Mouse (Mus musculus) induced T-regulatory cell, adult 2 months (primary cell): ENCODE measurements around the gene Nrxn2.

Source experiments
- DNase-seq: peaks from one replicate; pipeline ENCODE4 v3.0.0-alpha.2; 2012; ENCODE audit warnings: low read depth

Nrxn2 gene

GRCm38 (mm10) chr19:6452672-6453310 is 34.3 kb downstream of the Nrxn2 start:
- no peak for DNase-seq

- DNase-seq = no peak
Measured at GRCm38 (mm10) chr19:6453349-6453748, 34.8 kb downstream of the Nrxn2 start.

GRCm38 (mm10) chr19:6454041-6454720 is 35.6 kb downstream of the Nrxn2 start:
- no peak for DNase-seq

GRCm38 (mm10) chr19:6459504-6459903 is 41.0 kb downstream of the Nrxn2 start:
- no peak for DNase-seq

DNA sequence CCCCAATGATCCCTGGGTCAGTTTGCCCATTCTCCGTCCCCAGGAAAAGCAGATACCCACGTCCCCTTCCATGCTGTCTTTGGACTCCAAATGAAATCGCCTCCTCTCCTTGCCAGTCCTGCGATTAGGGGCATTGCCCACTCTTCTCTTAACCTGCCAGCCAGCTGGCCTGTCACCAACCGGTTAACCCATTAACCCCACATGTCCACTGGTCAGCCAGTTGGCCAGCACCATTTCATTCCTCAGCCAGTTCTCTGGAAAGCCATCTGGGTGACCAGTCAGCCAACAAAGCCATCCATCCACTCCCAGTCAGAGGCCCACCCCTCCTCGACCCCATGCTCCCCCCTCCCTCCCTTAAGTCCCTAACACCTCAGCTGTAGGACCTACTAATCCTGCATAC is 44.3 kb downstream of the Nrxn2 start:
- DNase-seq = no peak

DNA sequence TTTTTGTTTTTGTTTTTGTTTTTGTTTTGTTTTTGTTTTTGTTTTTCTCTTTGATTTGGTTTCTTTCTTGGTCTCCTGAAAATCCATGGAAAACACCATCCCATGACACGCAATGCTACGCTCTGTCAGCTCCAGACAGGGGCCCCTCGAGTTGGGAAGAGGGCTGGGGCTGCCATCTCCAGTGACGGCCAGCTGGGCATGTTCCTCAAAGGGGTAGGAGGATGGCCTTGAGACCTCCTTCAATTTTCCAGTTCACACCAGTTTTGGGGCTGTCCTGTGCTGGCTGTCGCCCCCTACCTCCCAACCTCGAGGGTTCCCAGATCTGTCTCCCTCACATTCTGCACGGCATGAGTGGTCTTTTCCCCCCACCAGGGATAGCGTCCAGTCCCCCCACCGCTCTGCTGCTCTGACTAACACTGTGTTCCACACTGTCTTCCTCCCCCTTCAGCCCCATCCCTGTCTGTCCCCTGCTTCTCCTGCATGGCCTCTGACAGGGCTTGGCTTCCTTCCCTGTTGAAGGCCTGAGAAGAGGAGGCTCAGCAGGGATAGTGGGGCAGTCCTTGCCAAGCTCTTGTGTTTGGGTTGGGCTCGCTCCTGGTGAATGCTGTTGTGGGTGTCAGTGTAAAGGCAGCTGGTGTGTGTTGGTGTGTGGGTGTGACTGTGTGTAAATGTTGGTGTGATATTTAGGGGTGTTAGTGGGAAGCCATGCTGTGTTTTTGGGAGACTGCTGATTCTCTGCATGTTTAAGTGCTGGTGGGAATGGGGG is 46.0 kb downstream of the Nrxn2 start:
- no peak for DNase-seq

DNA sequence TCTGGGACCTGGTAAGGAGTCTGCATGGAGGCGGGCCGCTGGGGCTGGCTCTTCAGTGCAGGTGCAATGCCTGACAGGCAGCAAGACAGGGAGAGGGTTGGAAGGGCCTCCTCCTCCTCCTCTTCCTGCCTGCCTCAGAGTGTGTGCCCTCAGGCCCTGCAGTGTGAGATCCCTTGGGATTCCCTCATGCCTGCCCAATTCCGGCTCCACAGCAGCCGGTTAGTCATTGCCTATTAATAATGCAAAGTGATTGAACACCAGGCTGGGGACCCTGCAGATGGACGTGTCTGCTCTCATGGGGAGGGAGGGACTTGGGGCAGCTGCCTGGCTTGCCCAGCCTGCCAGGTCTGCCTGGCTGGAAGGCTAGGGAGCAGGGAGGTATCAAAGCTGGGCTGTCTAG is 46.6 kb downstream of the Nrxn2 start:
- no peak for DNase-seq

GRCm38 (mm10) chr19:6466945-6467344 is 48.4 kb downstream of the Nrxn2 start:
- no peak for DNase-seq

GRCm38 (mm10) chr19:6467374-6467979 is 48.9 kb downstream of the Nrxn2 start:
- no peak for DNase-seq

DNA sequence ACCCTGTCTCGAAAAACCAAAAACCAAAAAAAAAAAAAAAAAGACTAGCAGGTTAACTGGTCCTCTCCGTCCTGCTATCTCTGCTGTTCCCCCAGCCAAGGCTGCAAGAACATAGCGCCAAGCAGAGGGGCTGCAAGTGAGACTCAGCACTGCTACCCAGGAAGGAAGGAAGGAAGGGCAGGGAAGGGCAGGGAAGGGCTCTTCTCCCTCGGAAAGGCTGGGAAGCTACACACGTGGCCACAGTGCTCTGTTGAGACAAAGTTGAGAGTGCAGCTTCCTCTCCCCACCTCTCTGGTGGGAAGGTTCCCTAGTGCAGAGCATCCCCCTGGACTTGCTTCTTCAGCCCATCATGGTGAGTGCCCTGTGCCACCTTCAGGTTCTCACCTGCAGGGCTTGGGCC is 53.1 kb downstream of the Nrxn2 start:
- DNase-seq = no peak

DNA sequence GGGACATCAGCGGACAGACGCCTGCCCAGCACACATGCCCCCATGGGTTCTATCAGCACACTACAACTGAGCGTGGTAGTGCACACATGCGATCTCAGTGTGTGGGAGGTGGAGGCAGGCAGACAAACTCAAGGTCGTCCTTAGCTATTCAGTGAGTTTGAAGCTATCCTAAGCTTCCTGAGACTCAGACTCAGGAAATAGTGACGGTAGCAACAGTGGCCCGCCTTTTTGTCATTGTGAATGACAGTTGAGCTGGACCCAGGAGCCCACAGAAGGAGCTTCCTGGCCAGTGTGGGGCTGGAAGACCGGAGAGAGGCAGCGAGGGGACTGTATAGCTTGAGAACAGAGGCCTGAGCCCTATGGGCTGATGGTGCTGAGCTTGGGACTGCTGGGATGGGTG is 54.3 kb downstream of the Nrxn2 start:
- DNase-seq = no peak

- DNase-seq = no peak
Measured at GRCm38 (mm10) chr19:6474706-6475105, 56.2 kb downstream of the Nrxn2 start.

DNA sequence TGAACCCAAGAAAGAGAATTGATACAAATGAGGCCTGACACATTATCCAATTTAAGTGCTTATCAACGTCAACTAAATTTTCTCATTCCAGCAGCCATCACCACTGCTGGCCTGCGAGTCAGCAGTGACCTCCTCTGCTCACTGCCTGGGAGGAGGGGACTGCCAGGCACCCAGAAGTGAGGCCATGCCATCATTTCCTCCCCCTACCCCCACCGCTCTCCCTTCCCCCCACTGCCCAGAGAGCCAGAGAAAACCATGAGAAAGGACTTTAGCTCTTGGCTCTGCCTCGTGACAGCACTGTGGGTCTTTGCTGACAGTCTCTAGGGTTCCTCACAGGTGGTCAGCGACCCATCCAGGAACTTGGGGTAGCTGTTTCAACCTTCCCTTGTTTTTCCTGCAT is 56.6 kb downstream of the Nrxn2 start:
- DNase-seq = no peak

- no peak for DNase-seq
Measured at GRCm38 (mm10) chr19:6477007-6477406, 58.5 kb downstream of the Nrxn2 start.

GRCm38 (mm10) chr19:6478566-6478965 is 60.0 kb downstream of the Nrxn2 start:
- DNase-seq = no peak

- DNase-seq = no peak
Measured at GRCm38 (mm10) chr19:6482886-6483285, 64.4 kb downstream of the Nrxn2 start.

DNA sequence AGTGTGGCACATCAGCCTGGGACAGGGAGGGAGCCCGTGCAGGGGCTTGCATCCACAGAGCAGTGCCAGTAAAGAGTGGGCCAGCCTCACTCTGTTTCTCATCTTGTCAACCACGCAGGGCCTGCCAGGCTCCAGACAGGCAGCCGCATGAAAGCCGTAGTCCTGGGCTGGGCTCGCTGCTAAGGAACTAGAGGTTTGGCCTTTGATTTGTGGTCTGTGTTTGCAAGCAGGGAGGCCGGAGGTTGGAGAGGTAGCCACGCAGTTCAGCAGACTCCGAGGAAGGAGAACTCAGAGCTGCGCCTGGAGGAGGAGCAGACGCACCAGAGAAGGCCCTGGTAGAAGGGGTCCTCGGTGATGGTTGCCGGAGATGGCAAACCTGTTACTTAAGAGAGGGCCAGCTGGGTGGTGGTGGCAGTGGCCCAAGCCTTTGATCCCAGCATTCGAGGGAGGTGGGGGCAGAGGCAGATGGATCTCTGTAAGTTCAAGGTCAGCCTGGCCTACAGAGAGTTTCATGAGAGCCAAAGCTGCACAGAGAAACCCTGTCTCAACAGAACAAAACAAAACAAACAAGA is 66.6 kb downstream of the Nrxn2 start:
- DNase-seq = no peak

GRCm38 (mm10) chr19:6489030-6489429 is 70.5 kb downstream of the Nrxn2 start:
- DNase-seq = peak; percentile 89

GRCm38 (mm10) chr19:6491538-6491937 is 73.0 kb downstream of the Nrxn2 start:
- no peak for DNase-seq

DNA sequence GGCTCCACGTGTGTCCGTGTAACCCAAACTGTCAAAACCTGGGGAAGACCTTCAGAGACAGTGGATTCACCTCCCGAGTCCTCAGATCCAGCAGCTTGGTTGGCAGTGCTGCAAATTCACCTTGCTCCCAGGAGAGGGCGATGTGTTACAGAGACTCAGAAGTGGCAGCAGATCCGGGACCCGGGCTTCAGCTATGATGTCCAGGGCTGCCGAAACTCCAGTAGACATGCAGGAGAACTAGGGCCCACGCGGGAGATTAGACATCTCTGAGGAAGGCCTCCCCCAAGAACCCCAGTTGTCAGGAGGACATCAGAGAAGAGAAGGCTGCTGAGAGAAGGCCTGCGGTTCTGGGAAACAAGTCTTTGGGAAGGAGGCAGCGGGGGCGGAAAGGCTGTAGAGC is 73.6 kb downstream of the Nrxn2 start:
- DNase-seq = peak; percentile 57

DNA sequence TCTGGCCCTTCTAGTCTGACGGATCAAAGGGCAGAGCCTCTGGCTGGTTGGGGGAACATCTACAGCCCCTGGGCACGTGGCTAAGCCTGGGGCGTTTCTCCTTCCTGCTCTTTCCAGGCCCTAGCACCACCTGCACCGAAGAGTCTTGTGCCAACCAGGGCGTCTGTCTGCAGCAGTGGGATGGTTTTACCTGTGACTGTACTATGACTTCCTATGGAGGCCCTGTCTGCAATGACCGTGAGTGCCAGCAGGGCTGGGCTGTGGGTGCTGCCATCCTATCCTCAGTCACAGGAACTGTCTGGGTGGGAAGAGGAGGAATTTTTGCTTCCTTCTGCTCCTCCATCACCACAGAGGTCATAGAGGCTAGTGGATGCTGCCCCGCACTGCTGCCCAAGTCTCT is 74.7 kb downstream of the Nrxn2 start:
- DNase-seq = no peak

DNA sequence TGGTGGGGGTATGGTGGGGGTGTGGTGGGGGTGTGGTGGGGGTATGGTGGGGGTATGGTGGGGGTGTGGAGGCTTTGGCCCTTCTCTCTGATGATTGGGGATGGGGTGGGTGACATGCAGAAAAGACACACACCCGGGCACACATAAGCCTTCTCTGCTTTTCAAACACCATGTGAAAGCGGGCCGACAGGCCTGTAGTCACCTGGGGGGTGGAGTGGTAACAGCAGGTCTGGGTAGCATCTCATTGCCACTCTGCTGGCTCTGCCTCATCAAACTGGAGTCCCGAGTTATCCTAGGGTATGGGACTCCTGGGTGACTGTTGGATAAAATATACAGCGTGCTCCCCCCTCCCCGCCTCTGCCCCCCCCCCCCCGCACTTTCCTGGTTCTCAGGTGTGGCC is 75.5 kb downstream of the Nrxn2 start:
- no peak for DNase-seq
